ENCODE assay signal across 8 mouse cellular contexts in genomic region chr7:80535009-80535744, GRCm38 (mm10). TPM values are rescaled to one million over a fixed set of nuclear protein-coding genes. Genes with fewer than 3 reads are reported as not detected.
A peak's percentile ranks its signal among the peaks of the same experiment; 100 is the strongest.
DNase-seq lines count a peak whose midpoint lies in the region; ATAC-seq lines count a peak whose summit lies in the region.

Gene Blm, minus strand, starts transcription at chr7:80535119.

- peak within 1 kb of the TSS; percentile 78 for H3K9ac ChIP-seq in hindbrain, embryonic 16.5 days (ENCODE audit: low read depth, low read length)

- 1% methylated on average over 37 of the region's 43 CpGs for WGBS in hindbrain, embryonic 16.5 days
- under 1% methylated on average over 43 of the region's 43 CpGs for WGBS in macrophage (ENCODE audit: missing documents)

- no peaks in the 10 kb centered on the region for H3K36me3 ChIP-seq in hindbrain, embryonic 16.5 days (ENCODE audit: control insufficient read depth, insufficient read depth, low read length)
- no peaks in the 10 kb centered on the region for H3K36me3 ChIP-seq in macrophage (ENCODE audit: inconsistent target)

- peaks cover 9% of the 10 kb centered on the region for H3K4me1 ChIP-seq in hindbrain, embryonic 16.5 days (ENCODE audit: control insufficient read depth, insufficient read depth, low read depth, low read length)

- ATAC-seq in hindbrain, embryonic 16.5 days: peak; percentile 100

- peak within 1 kb of the TSS; percentile 97 for H3K4me2 ChIP-seq in hindbrain, embryonic 16.5 days (ENCODE audit: low read length)

- peak within 1 kb of the TSS; percentile 79 for H3K4me3 ChIP-seq in hindbrain, embryonic 16.5 days (ENCODE audit: low read length)
- H3K4me3 ChIP-seq in macrophage (ENCODE audit: inconsistent target): peak within 1 kb of the TSS; percentile 87

- peak within 1 kb of the TSS; percentile 81 for H3K27ac ChIP-seq in hindbrain, embryonic 16.5 days (ENCODE audit: low read depth, low read length)
- H3K27ac ChIP-seq in macrophage: peak within 1 kb of the TSS; percentile 61

- H3K79me2 ChIP-seq in macrophage (ENCODE audit: inconsistent target): peaks cover 41% of the 10 kb centered on the region

- H3K9me3 ChIP-seq in hindbrain, embryonic 16.5 days (ENCODE audit: control insufficient read depth, low read length): no peaks in the 10 kb centered on the region

- DNase-seq in WW6 (ENCODE audit: low read depth, low spot score): peak; percentile 95
- DNase-seq in cerebellum, postnatal 4 days (ENCODE audit: low spot score in 2 of 2): peak; percentile 88 to 96
- peak; percentile 96 for DNase-seq in gastrocnemius, adult 18-20 months (ENCODE audit: low spot score)
- DNase-seq in left cerebral cortex, adult 18-20 months (ENCODE audit: low spot score in 2 of 2): peak; percentile 93 to 97
- DNase-seq in right cerebral cortex, adult 18-20 months: peak; percentile 98
- peak; percentile 77 for DNase-seq in urinary bladder, postnatal 10 days (ENCODE audit: low spot score)

- H3K27me3 ChIP-seq in hindbrain, embryonic 16.5 days (replicated peaks; ENCODE audit: control insufficient read depth, insufficient read depth, low read length): no peaks in the 10 kb centered on the region

RNA-seq across cellular contexts. Expression of gene Blm, which starts in this region (rescaled TPM):
- total RNA-seq in gastrocnemius, adult 18-20 months (2021): 1 to 10 TPM; 1.4 to 1.9 TPM
- 7.3 and 9.6 TPM in 2 replicates for polyA plus RNA-seq in hindbrain, embryonic 16.5 days (2015; fragmentation: Nextera tagmentation; extraction: Ambion mirVana)
- 1 to 10 TPM; 4.4 to 4.6 TPM for total RNA-seq in left cerebral cortex, adult 18-20 months (2021)
- 10 to 100 TPM in 24 of 26 experiments, 1 to 10 TPM in 2; 6.5 to 42.8 (median 27.5) TPM for total RNA-seq in macrophage (2018; cell fraction: chromatin; rRNA removed)
- total RNA-seq in macrophage (2018; cell fraction: cytosol; rRNA removed): 1 to 10 TPM; 2.1 to 5.1 (median 3.8) TPM
- 10 to 100 TPM in 22 of 26 experiments, 1 to 10 TPM in 4; 7.3 to 52.8 (median 15.7) TPM for total RNA-seq in macrophage (2018; cell fraction: nucleus; rRNA removed)
- 2.5 to 9.1 TPM (median 7.2 TPM) in 3 replicates for polyA plus RNA-seq in macrophage (2018)

Comparison
In these comparisons a context has a peak if more than half of its experiments do, and no peak if none do; other contexts are left out.
1. Peak in every context shown above with its lines: DNase-seq, ATAC-seq, H3K4me3 ChIP-seq and H3K27ac ChIP-seq.